Mouse (Mus musculus) WW6 (cell line): ENCODE data around the gene Map1lc3b.
A peak's percentile ranks its signal among the peaks of the same experiment; 100 is the strongest.

ENCODE experiments used
- DNase-seq: peaks from one replicate; pipeline ENCODE4 v3.0.0-alpha.2; 2013; ENCODE audit warnings: low read depth, low spot score

Gene Map1lc3b

GRCm38 (mm10) chr8:121590203-121591177, at the start of gene Map1lc3b:
TSS of gene Map1lc3b (plus strand) at chr8:121590361.
- peak; percentile 85 for DNase-seq

GRCm38 (mm10) chr8:121541862-121542261, 48.3 kb upstream of the Map1lc3b start:
- peak; percentile 47 for DNase-seq

- DNase-seq: no peak
Measured at GRCm38 (mm10) chr8:121542901-121543300, 47.3 kb upstream of the Map1lc3b start.

GRCm38 (mm10) chr8:121544276-121544785, 45.8 kb upstream of the Map1lc3b start, which contains the start of gene 1700018B08Rik:
TSS of gene 1700018B08Rik (minus strand) at chr8:121544320.
- no peak for DNase-seq

GRCm38 (mm10) chr8:121544936-121545335, 45.2 kb upstream of the Map1lc3b start:
- no peak for DNase-seq

GRCm38 (mm10) chr8:121547132-121547531, 43.0 kb upstream of the Map1lc3b start:
- DNase-seq: peak; percentile 65

GRCm38 (mm10) chr8:121550056-121550455, 40.1 kb upstream of the Map1lc3b start:
- no peak for DNase-seq

GRCm38 (mm10) chr8:121551065-121551985, 38.8 kb upstream of the Map1lc3b start:
- DNase-seq: no peak

GRCm38 (mm10) chr8:121552506-121552905, 37.7 kb upstream of the Map1lc3b start:
- no peak for DNase-seq

- DNase-seq: no peak
Measured at GRCm38 (mm10) chr8:121553831-121554475, 36.2 kb upstream of the Map1lc3b start.

- no peak for DNase-seq
Measured at GRCm38 (mm10) chr8:121557746-121558145, 32.4 kb upstream of the Map1lc3b start.

- DNase-seq: no peak
Measured at GRCm38 (mm10) chr8:121558538-121558937, 31.6 kb upstream of the Map1lc3b start.

GRCm38 (mm10) chr8:121559801-121560200, 30.4 kb upstream of the Map1lc3b start:
- DNase-seq: no peak

- no peak for DNase-seq
Measured at GRCm38 (mm10) chr8:121560432-121561100, 29.6 kb upstream of the Map1lc3b start.

GRCm38 (mm10) chr8:121561636-121562345, 28.4 kb upstream of the Map1lc3b start:
- no peak for DNase-seq

GRCm38 (mm10) chr8:121562941-121563351, 27.2 kb upstream of the Map1lc3b start:
- DNase-seq: no peak

GRCm38 (mm10) chr8:121563701-121564100, 26.5 kb upstream of the Map1lc3b start:
- DNase-seq: no peak

GRCm38 (mm10) chr8:121568321-121568720, 21.8 kb upstream of the Map1lc3b start:
- DNase-seq: no peak

- no peak for DNase-seq
Measured at GRCm38 (mm10) chr8:121570335-121570734, 19.8 kb upstream of the Map1lc3b start.

GRCm38 (mm10) chr8:121570801-121571200, 19.4 kb upstream of the Map1lc3b start:
- no peak for DNase-seq
